Mouse (Mus musculus) CH12.LX (cell line): ENCODE measurements around the gene Ctnna3. TPM values are rescaled to one million over a fixed set of nuclear protein-coding genes. Genes with fewer than 3 reads are reported as not detected.

Source experiments
- DNase-seq: peaks from one replicate; pipeline ENCODE4 v3.0.0-alpha.2; 2013; ENCODE audit errors: extremely low read depth
- H3K27ac ChIP-seq: 2 replicates; pipeline ENCODE4 v1.5.1; 2012; ENCODE audit warnings: low read depth, mild to moderate bottlenecking, control low read depth, moderate library complexity; ENCODE audit not compliant: insufficient read depth
- H3K27me3 ChIP-seq: replicated peaks from 2 replicates; pipeline ENCODE3; 2012; ENCODE audit warnings: inconsistent platforms
- H3K36me3 ChIP-seq, 2 experiments: replicated peaks in 1 of 2; 2 replicates each; pipeline versions ENCODE3 to v1.6.1; 2012; ENCODE audit warnings: inconsistent platforms in 1 of 2, low read length in 1 of 2, mild to moderate bottlenecking in 1 of 2, mixed read lengths in 1 of 2, moderate library complexity in 1 of 2; ENCODE audit not compliant: control insufficient read depth in 1 of 2, insufficient read depth in 1 of 2
- H3K4me1 ChIP-seq, 2 experiments: 2 replicates each; pipeline ENCODE4 v1.6.1; 2012; ENCODE audit warnings: inconsistent platforms in 1 of 2, moderate library complexity in 1 of 2; ENCODE audit not compliant: insufficient read depth in 2 of 2, control insufficient read depth in 1 of 2
- H3K4me2 ChIP-seq: 2 replicates; pipeline ENCODE4 v1.6.1; 2012; ENCODE audit warnings: low read depth, mild to moderate bottlenecking, control low read depth; ENCODE audit not compliant: poor library complexity, insufficient read depth, severe bottlenecking
- H3K4me3 ChIP-seq, 3 experiments: fragments of 150-350 bp in 1 of 3; sonication (generic) in 1 of 3; replicated peaks in 1 of 3; 2 replicates each; pipeline versions ENCODE3 to v1.5.1; 2011 to 2012; ENCODE audit warnings: low read depth in 2 of 3, low read length in 2 of 3, mild to moderate bottlenecking in 2 of 3, moderate library complexity in 2 of 3, control low read depth in 1 of 3, improper control_type of control experiment in 1 of 3, inconsistent platforms in 1 of 3, mixed read lengths in 1 of 3; ENCODE audit not compliant: poor library complexity in 1 of 3
- H3K79me2 ChIP-seq: replicated peaks from 2 replicates; pipeline ENCODE4 v1.6.1; 2012; ENCODE audit warnings: mild to moderate bottlenecking, moderate library complexity; ENCODE audit not compliant: control insufficient read depth, poor library complexity, insufficient read depth, severe bottlenecking; ENCODE audit errors: extremely low read depth
- H3K9ac ChIP-seq: 2 replicates; pipeline ENCODE4 v1.6.1; 2012; ENCODE audit warnings: low read depth, mild to moderate bottlenecking, control low read depth, moderate library complexity; ENCODE audit not compliant: insufficient read depth
- H3K9me3 ChIP-seq: replicated peaks from 2 replicates; pipeline ENCODE3; 2012; ENCODE audit warnings: low read length, inconsistent platforms, mixed read lengths
- BHLHE40 ChIP-seq: IDR thresholded peaks from 2 replicates; pipeline ENCODE4 v1.6.1; 2011; ENCODE audit warnings: mild to moderate bottlenecking, low read depth, low read length, improper control_type of control experiment
- CHD1 ChIP-seq: IDR thresholded peaks from 2 replicates; pipeline ENCODE4 v1.6.1; 2012; ENCODE audit warnings: low read depth, low read length, improper control_type of control experiment, inconsistent platforms
- CHD2 ChIP-seq: IDR thresholded peaks from 2 replicates; pipeline ENCODE4 v1.6.1; 2011; ENCODE audit warnings: low read length, improper control_type of control experiment
- CTCF ChIP-seq, 2 experiments: IDR thresholded peaks in 1 of 2; conservative IDR thresholded peaks in 1 of 2; 2 replicates each; pipeline ENCODE4 v1.5.1; 2011 to 2012; ENCODE audit warnings: low read depth in 2 of 2, low read length in 2 of 2, improper control_type of control experiment in 1 of 2, inconsistent platforms in 1 of 2, mild to moderate bottlenecking in 1 of 2, moderate library complexity in 1 of 2
- EP300 ChIP-seq: IDR thresholded peaks from 2 replicates; pipeline ENCODE4 v1.6.1; 2011; ENCODE audit warnings: low read length, improper control_type of control experiment
- ETS1 ChIP-seq: conservative IDR thresholded peaks from 2 replicates; pipeline ENCODE4 v1.6.1; 2012; ENCODE audit warnings: low read depth, mild to moderate bottlenecking, inconsistent platforms, low read length, improper control_type of control experiment, moderate library complexity
- GABPA ChIP-seq: IDR thresholded peaks from 2 replicates; pipeline ENCODE4 v1.6.1; 2012; ENCODE audit warnings: low read depth, low read length, improper control_type of control experiment, inconsistent platforms; ENCODE audit not compliant: insufficient replicate concordance
- IRF4 ChIP-seq: IDR thresholded peaks from 2 replicates; pipeline ENCODE4 v1.6.1; 2014; ENCODE audit warnings: low read depth, mild to moderate bottlenecking, inconsistent platforms, low read length, improper control_type of control experiment
- JUN ChIP-seq: IDR thresholded peaks from 2 replicates; pipeline ENCODE4 v1.6.1; 2011; ENCODE audit warnings: low read depth, mild to moderate bottlenecking, low read length, improper control_type of control experiment, moderate library complexity; ENCODE audit not compliant: insufficient read depth
- JUND ChIP-seq: conservative IDR thresholded peaks from 2 replicates; pipeline ENCODE4 v1.6.1; 2011; ENCODE audit warnings: low read depth, low read length, improper control_type of control experiment
- KAT2A ChIP-seq: IDR thresholded peaks from 2 replicates; pipeline ENCODE4 v1.6.1; 2012; ENCODE audit warnings: low read length, improper control_type of control experiment, inconsistent platforms; ENCODE audit not compliant: insufficient replicate concordance
- MAFK ChIP-seq: IDR thresholded peaks from 2 replicates; pipeline ENCODE4 v1.6.1; 2011; ENCODE audit warnings: low read length, improper control_type of control experiment; ENCODE audit not compliant: insufficient replicate concordance
- MAZ ChIP-seq: IDR thresholded peaks from 2 replicates; pipeline ENCODE4 v1.6.1; 2012; ENCODE audit warnings: low read depth, mild to moderate bottlenecking, inconsistent platforms, low read length, improper control_type of control experiment, moderate library complexity
- MEF2A ChIP-seq: IDR thresholded peaks from 2 replicates; pipeline ENCODE4 v1.6.1; 2014; ENCODE audit warnings: low read depth, mild to moderate bottlenecking, inconsistent platforms, low read length, improper control_type of control experiment, borderline replicate concordance
- MYC ChIP-seq: IDR thresholded peaks from 2 replicates; pipeline ENCODE4 v1.6.1; 2011; ENCODE audit warnings: low read depth, mild to moderate bottlenecking, improper control_type of control experiment, low read length
- PAX5 ChIP-seq: IDR thresholded peaks from 2 replicates; pipeline ENCODE4 v1.6.1; 2012; ENCODE audit warnings: low read length, inconsistent platforms, mixed read lengths
- POLR2A ChIP-seq: IDR thresholded peaks from 2 replicates; pipeline ENCODE4 v1.6.1; 2011; ENCODE audit warnings: low read depth, mild to moderate bottlenecking, improper control_type of control experiment, low read length
- POLR2AphosphoS2 ChIP-seq: IDR thresholded peaks from 2 replicates; pipeline ENCODE4 v1.6.1; 2011; ENCODE audit warnings: low read depth, low read length, improper control_type of control experiment
- SMC3 ChIP-seq: IDR thresholded peaks from 2 replicates; pipeline ENCODE4 v1.6.1; 2011; ENCODE audit warnings: low read depth, low read length, improper control_type of control experiment
- TCF12 ChIP-seq: IDR thresholded peaks from 2 replicates; pipeline ENCODE4 v1.6.1; 2014; ENCODE audit warnings: low read depth, mild to moderate bottlenecking, inconsistent platforms, low read length, improper control_type of control experiment
- UBTF ChIP-seq: IDR thresholded peaks from 2 replicates; pipeline ENCODE4 v1.6.1; 2012; ENCODE audit warnings: low read depth, mild to moderate bottlenecking, inconsistent platforms, low read length, improper control_type of control experiment, moderate library complexity
- ZC3H11A ChIP-seq: IDR thresholded peaks from 2 replicates; pipeline ENCODE4 v1.6.1; 2012; ENCODE audit warnings: low read depth, mild to moderate bottlenecking, inconsistent platforms, low read length, improper control_type of control experiment
- ZKSCAN1 ChIP-seq: IDR thresholded peaks from 2 replicates; pipeline ENCODE4 v1.6.1; 2012; ENCODE audit warnings: low read depth, inconsistent platforms, low read length, improper control_type of control experiment, borderline replicate concordance
- ZMIZ1 ChIP-seq: IDR thresholded peaks from 2 replicates; pipeline ENCODE4 v1.6.1; 2012; ENCODE audit warnings: low read depth, mild to moderate bottlenecking, inconsistent platforms, low read length, improper control_type of control experiment
- ZNF384 ChIP-seq: IDR thresholded peaks from 2 replicates; pipeline ENCODE4 v1.6.1; 2012; ENCODE audit warnings: low read depth, low read length, improper control_type of control experiment, inconsistent platforms
- dilution Hi-C: fragments of 300-500 bp; cut with MboI; formaldehyde crosslinking; loops from 2 replicates; pipeline ENCODE4 v1.14.3; 2020; ENCODE audit warnings: low sequenced_read_pairs; ENCODE audit not compliant: extremely low pct_unique_long_range_greater_than_20kb, extremely low pct_ligation_motif_present
- in situ Hi-C: fragments of 300-500 bp; cut with MboI; formaldehyde crosslinking; loops from 3 replicates; pipeline ENCODE4 v1.14.3; 2019; ENCODE audit warnings: low sequenced_read_pairs, low pct_ligation_motif_present, low pct_unique_long_range_greater_than_20kb, mixed read lengths
- polyA plus RNA-seq: library from polyadenylated mRNA; unstranded; fragments of >175 nt; gene quantifications from 2 replicates; pipeline ENCODE4 v1.2.1, GENCODE M21; 2012; ENCODE audit warnings: low read depth; ENCODE audit not compliant: insufficient read length
- total RNA-seq, 2 experiments: library from RNA; depleted of rRNA; stranded (reverse); fragments of 300-350 nt in 1 of 2; fragments of >200 nt in 1 of 2; gene quantifications; 2 replicates each; pipeline ENCODE4 v1.2.3; 2012 to 2014

Ctnna3 gene
- total and polyA plus RNA-seq, 3 experiments, result 0.09 TPM; not detected in 2

DNA sequence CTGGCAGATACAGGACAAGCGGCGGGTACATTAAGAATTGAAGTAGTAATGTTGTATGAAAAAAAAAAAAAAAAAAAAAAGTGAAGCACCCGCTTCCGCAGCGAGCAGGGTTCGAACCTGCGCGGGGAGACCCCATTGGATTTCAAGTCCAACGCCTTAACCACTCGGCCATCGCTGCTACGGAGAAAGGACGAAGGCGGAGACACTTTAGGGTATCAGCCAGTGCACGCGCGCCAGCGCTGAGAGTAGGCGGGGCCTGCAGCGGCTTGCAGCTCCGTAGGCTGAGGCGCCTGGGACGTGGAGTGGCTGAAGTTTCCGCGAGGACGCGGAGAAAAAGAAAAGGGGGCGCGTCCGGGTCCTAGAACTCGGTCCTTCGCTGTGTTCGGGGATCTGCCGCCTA lies 518 bp upstream of the Ctnna3 start (continued):
- TF ChIP-seq CTCF (conservative IDR thresholded peaks at IDR 0.05 in 1 of 2, IDR thresholded peaks at IDR 0.05 in 1 of 2; ENCODE audit: low read depth in 2 of 2, low read length in 2 of 2), result no peak
- no peak for TF ChIP-seq SMC3
- TF ChIP-seq POLR2A, result peak; percentile 55
- no peak for TF ChIP-seq ZKSCAN1
- TF ChIP-seq MEF2A, result peak; percentile 67
- TF ChIP-seq ZC3H11A, result no peak
- TF ChIP-seq TCF12, result peak; percentile 30; the same call in 1 of the 2 replicates
- no peak for TF ChIP-seq JUN
- no peak for TF ChIP-seq PAX5
- no peak; the same call in 1 of the 2 replicates for TF ChIP-seq MAZ
- no peak for TF ChIP-seq CHD1
- no peak for TF ChIP-seq EP300
- peak; percentile 48 for TF ChIP-seq MYC
- peak; percentile 95 for TF ChIP-seq ZNF384
- TF ChIP-seq ZMIZ1, result no peak
- no peak for TF ChIP-seq JUND
- 0 out of 2 replicates have a peak, but pooled peaks have one; percentile 23 for TF ChIP-seq UBTF
- peak; percentile 89 for TF ChIP-seq KAT2A
- peak; percentile 53; the same call in 1 of the 2 replicates for TF ChIP-seq BHLHE40
- peak; percentile 97 for TF ChIP-seq MAFK
- peak; percentile 36; the same call in 1 of the 2 replicates for TF ChIP-seq POLR2AphosphoS2
- no peak for TF ChIP-seq CHD2

DNA sequence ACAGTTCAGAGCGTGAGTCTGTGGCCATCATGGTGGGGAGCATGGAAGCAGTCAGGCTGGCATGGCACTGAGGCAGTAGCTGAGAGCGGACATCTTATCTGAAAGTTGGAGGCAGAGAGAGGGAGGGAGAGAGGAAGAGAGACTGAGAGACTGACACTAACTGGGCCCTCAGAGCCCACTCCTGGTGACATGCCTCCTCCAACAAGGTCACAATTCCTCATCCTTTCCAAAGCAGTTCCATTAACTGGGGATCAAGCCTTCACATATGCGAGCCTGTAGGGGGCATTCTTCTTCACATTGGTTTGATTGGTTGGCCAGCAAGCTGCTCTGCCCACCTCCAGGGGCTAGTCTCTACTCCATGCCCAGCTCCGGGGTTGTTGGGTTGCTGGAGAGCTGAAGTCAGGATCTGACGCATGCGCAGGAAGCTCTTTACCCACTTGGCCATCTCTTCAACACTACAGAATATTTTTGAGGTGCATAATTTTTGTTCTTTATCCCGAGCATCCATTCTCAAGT lies 1.4 kb downstream of the Ctnna3 start:
- TF ChIP-seq ETS1, result no peak
- peak in 1 of 2 experiments; percentile 24; a peak in 2 of 4 replicates for TF ChIP-seq CTCF (conservative IDR thresholded peaks at IDR 0.05 in 1 of 2, IDR thresholded peaks at IDR 0.05 in 1 of 2; ENCODE audit: low read depth in 2 of 2, low read length in 2 of 2)
- TF ChIP-seq IRF4, result no peak
- TF ChIP-seq MAZ, result no peak
- no peak for TF ChIP-seq GABPA
- in situ Hi-C loops, result no loop called here
- DNase-seq, result no peak
- H3K4me1 ChIP-seq, result peaks cover 0 to 14% of the 10 kb centered on the region in 2 experiments; a peak in 2 of 4 replicates
- no peak overlapping the region for H3K4me3 ChIP-seq
- H3K4me2 ChIP-seq, result no peak overlapping the region
- no peaks in the 10 kb centered on the region for H3K36me3 ChIP-seq
- H3K9ac ChIP-seq, result no peak overlapping the region
- H3K27ac ChIP-seq, result no peak overlapping the region
- dilution Hi-C loops, result no loop called here
- no peaks in the 10 kb centered on the region for H3K9me3 ChIP-seq
- no peaks in the 10 kb centered on the region for H3K27me3 ChIP-seq
- H3K79me2 ChIP-seq, result no peaks in the 10 kb centered on the region
